Mouse (Mus musculus) MEL (cell line): ENCODE data around the gene Olfr229. TPM values are rescaled to one million over a fixed set of nuclear protein-coding genes. Genes with fewer than 3 reads are reported as not detected.
"Not testable (repeated sequence)": the region's sequence is repeated elsewhere in the genome, so short reads cannot be mapped to it uniquely, and the experiment has no call there.

ENCODE experiments used
- DNase-seq: peaks from one replicate; pipeline ENCODE4 v3.0.0; 2011; ENCODE audit warnings: low read depth, low spot score
- H3K27ac ChIP-seq: 2 replicates; pipeline ENCODE4 v1.5.1; 2012; ENCODE audit warnings: low read depth, mild to moderate bottlenecking, control low read depth, low read length, moderate library complexity; ENCODE audit not compliant: control insufficient read depth
- H3K27me3 ChIP-seq, 2 experiments: fragments of 150-350 bp in 1 of 2; sonication (generic) in 1 of 2; 2 replicates each; pipeline ENCODE4 v1.6.1; 2012; ENCODE audit warnings: low read length in 2 of 2, mild to moderate bottlenecking in 2 of 2, improper control_type of control experiment in 1 of 2, moderate library complexity in 1 of 2; ENCODE audit not compliant: insufficient read depth in 2 of 2, control insufficient read depth in 1 of 2
- H3K36me3 ChIP-seq, 2 experiments: 2 replicates each; pipeline ENCODE4 v1.6.1; 2012 to 2014; ENCODE audit warnings: low read length in 2 of 2, improper control_type of control experiment in 1 of 2, inconsistent platforms in 1 of 2, mild to moderate bottlenecking in 1 of 2; ENCODE audit not compliant: insufficient read depth in 2 of 2, control insufficient read depth in 1 of 2
- H3K4me1 ChIP-seq, 2 experiments: fragments of 150-350 bp in 1 of 2; sonication (generic) in 1 of 2; 2 replicates each; pipeline ENCODE4 v1.6.1; 2012; ENCODE audit warnings: low read length in 2 of 2, improper control_type of control experiment in 1 of 2, mild to moderate bottlenecking in 1 of 2; ENCODE audit not compliant: insufficient read depth in 2 of 2, control insufficient read depth in 1 of 2
- H3K4me3 ChIP-seq, 2 experiments: fragments of 150-350 bp in 1 of 2; sonication (generic) in 1 of 2; 2 replicates each; pipeline ENCODE4 v1.5.1; 2012; ENCODE audit warnings: low read depth in 2 of 2, low read length in 2 of 2, mild to moderate bottlenecking in 2 of 2, moderate library complexity in 2 of 2, control low read depth in 1 of 2, improper control_type of control experiment in 1 of 2; ENCODE audit not compliant: control insufficient read depth in 1 of 2, insufficient read depth in 1 of 2
- H3K79me2 ChIP-seq: 2 replicates; pipeline ENCODE4 v1.6.1; 2012; ENCODE audit warnings: mild to moderate bottlenecking, low read length, moderate library complexity; ENCODE audit not compliant: control insufficient read depth, poor library complexity, insufficient read depth
- H3K9ac ChIP-seq: 2 replicates; pipeline ENCODE4 v1.6.1; 2012; ENCODE audit warnings: low read depth, mild to moderate bottlenecking, control low read depth, low read length, moderate library complexity; ENCODE audit not compliant: control insufficient read depth, poor library complexity, severe bottlenecking
- H3K9me3 ChIP-seq: fragments of 150-350 bp; sonication (generic); replicated peaks from 2 replicates; pipeline ENCODE4 v1.6.1; 2012; ENCODE audit warnings: mild to moderate bottlenecking, low read length, improper control_type of control experiment, moderate library complexity; ENCODE audit not compliant: insufficient read depth
- BHLHE40 ChIP-seq: IDR thresholded peaks from 2 replicates; pipeline ENCODE4 v1.6.1; 2012; ENCODE audit warnings: low read depth, mild to moderate bottlenecking, inconsistent platforms, low read length, improper control_type of control experiment, borderline replicate concordance
- CTCF ChIP-seq, 3 experiments: IDR thresholded peaks in 2 of 3; conservative IDR thresholded peaks in 1 of 3; 2 replicates each; pipeline ENCODE4 v1.5.1; 2011 to 2012; ENCODE audit warnings: low read length in 3 of 3, low read depth in 2 of 3, mild to moderate bottlenecking in 2 of 3, improper control_type of control experiment in 1 of 3, inconsistent platforms in 1 of 3, mixed read lengths in 1 of 3, moderate library complexity in 1 of 3; ENCODE audit not compliant: control insufficient read depth in 1 of 3, insufficient read depth in 1 of 3, poor library complexity in 1 of 3, severe bottlenecking in 1 of 3
- E2F4 ChIP-seq: IDR thresholded peaks from 2 replicates; pipeline ENCODE4 v1.6.1; 2011; ENCODE audit warnings: low read depth, low read length, improper control_type of control experiment, borderline replicate concordance
- ETS1 ChIP-seq: IDR thresholded peaks from 2 replicates; pipeline ENCODE4 v1.6.1; 2012; ENCODE audit warnings: low read depth, mild to moderate bottlenecking, inconsistent platforms, low read length, improper control_type of control experiment, moderate library complexity
- HCFC1 ChIP-seq: IDR thresholded peaks from 2 replicates; pipeline ENCODE4 v1.6.1; 2012; ENCODE audit warnings: low read depth, mild to moderate bottlenecking, inconsistent platforms, low read length, improper control_type of control experiment, moderate library complexity
- JUND ChIP-seq: IDR thresholded peaks from 2 replicates; pipeline ENCODE4 v1.6.1; 2011; ENCODE audit warnings: low read depth, mild to moderate bottlenecking, improper control_type of control experiment, low read length
- MAX ChIP-seq: IDR thresholded peaks from 2 replicates; pipeline ENCODE4 v1.6.1; 2011; ENCODE audit warnings: low read length, improper control_type of control experiment
- MYB ChIP-seq: IDR thresholded peaks from 2 replicates; pipeline ENCODE4 v1.6.1; 2011; ENCODE audit warnings: mild to moderate bottlenecking, low read depth, low read length, improper control_type of control experiment
- NELFE ChIP-seq: IDR thresholded peaks from 2 replicates; pipeline ENCODE4 v1.6.1; 2011; ENCODE audit warnings: low read depth, low read length, improper control_type of control experiment
- NRF1 ChIP-seq: IDR thresholded peaks from 2 replicates; pipeline ENCODE4 v1.6.1; 2014; ENCODE audit warnings: low read depth, mild to moderate bottlenecking, inconsistent platforms, low read length, improper control_type of control experiment, moderate library complexity; ENCODE audit not compliant: poor library complexity, insufficient read depth, severe bottlenecking
- POLR2A ChIP-seq, 2 experiments: IDR thresholded peaks; 2 replicates each; pipeline ENCODE4 v1.6.1; 2011 to 2012; ENCODE audit warnings: low read length in 2 of 2, mild to moderate bottlenecking in 2 of 2, control low read depth in 1 of 2, improper control_type of control experiment in 1 of 2, low read depth in 1 of 2, moderate library complexity in 1 of 2; ENCODE audit not compliant: control insufficient read depth in 1 of 2, insufficient read depth in 1 of 2, poor library complexity in 1 of 2
- POLR2AphosphoS2 ChIP-seq: IDR thresholded peaks from 2 replicates; pipeline ENCODE4 v1.6.1; 2011; ENCODE audit warnings: low read length, improper control_type of control experiment
- RCOR1 ChIP-seq: IDR thresholded peaks from 2 replicates; pipeline ENCODE4 v1.6.1; 2012; ENCODE audit warnings: low read depth, mild to moderate bottlenecking, inconsistent platforms, low read length, improper control_type of control experiment
- SMC3 ChIP-seq: IDR thresholded peaks from 2 replicates; pipeline ENCODE4 v1.6.1; 2011; ENCODE audit warnings: low read depth, low read length, improper control_type of control experiment
- TBP ChIP-seq: IDR thresholded peaks from 2 replicates; pipeline ENCODE4 v1.8.0; 2011; ENCODE audit warnings: low read depth, low read length, improper control_type of control experiment
- UBTF ChIP-seq: IDR thresholded peaks from 2 replicates; pipeline ENCODE4 v1.6.1; 2012; ENCODE audit warnings: low read depth, mild to moderate bottlenecking, inconsistent platforms, low read length, improper control_type of control experiment, moderate library complexity, borderline replicate concordance; ENCODE audit not compliant: insufficient read depth
- USF2 ChIP-seq, 2 experiments: IDR thresholded peaks; 2 replicates each; pipeline ENCODE4 v1.6.1; 2011 to 2012; ENCODE audit warnings: improper control_type of control experiment in 2 of 2, low read length in 2 of 2, borderline replicate concordance in 1 of 2, inconsistent platforms in 1 of 2, low read depth in 1 of 2, mild to moderate bottlenecking in 1 of 2; ENCODE audit not compliant: insufficient read depth in 1 of 2
- ZKSCAN1 ChIP-seq: IDR thresholded peaks from 2 replicates; pipeline ENCODE4 v1.6.1; 2012; ENCODE audit warnings: low read depth, mild to moderate bottlenecking, inconsistent platforms, low read length, improper control_type of control experiment, moderate library complexity
- ZMIZ1 ChIP-seq: IDR thresholded peaks from 2 replicates; pipeline ENCODE4 v1.6.1; 2012; ENCODE audit warnings: low read depth, mild to moderate bottlenecking, inconsistent platforms, low read length, improper control_type of control experiment, moderate library complexity
- polyA plus RNA-seq, 2 experiments: library from polyadenylated mRNA; stranded (reverse) in 1 of 2; unstranded in 1 of 2; fragments of >175 nt in 1 of 2; fragments of >200 nt in 1 of 2; gene quantifications; 2 replicates each; pipeline versions ENCODE4 v1.2.1 to v1.2.4; 2012; ENCODE audit warnings: low replicate concordance in 2 of 2, low read depth in 1 of 2; ENCODE audit not compliant: insufficient read length in 2 of 2, insufficient read depth in 1 of 2, missing spikeins in 1 of 2
- total RNA-seq: library from RNA; depleted of rRNA; stranded (reverse); fragments of 300-350 nt; gene quantifications from 2 replicates; pipeline ENCODE4 v1.2.3, GENCODE M21; 2012

Gene Olfr229
- total and polyA plus RNA-seq, 3 experiments, result not detected

GRCm38 (mm10) chr9:39927975-39928836 lies 21.1 kb downstream of the Olfr229 start:
- not testable (repeated sequence) for DNase-seq, H3K79me2 ChIP-seq, H3K4me1 ChIP-seq, H3K27ac ChIP-seq, H3K36me3 ChIP-seq, H3K9ac ChIP-seq, H3K27me3 ChIP-seq, H3K9me3 ChIP-seq, H3K4me3 ChIP-seq

GRCm38 (mm10) chr9:39928837-39929236 lies 21.7 kb downstream of the Olfr229 start:
- DNase-seq, H3K27me3 ChIP-seq, H3K9ac ChIP-seq, H3K27ac ChIP-seq, H3K4me1 ChIP-seq, H3K4me3 ChIP-seq, H3K79me2 ChIP-seq, H3K36me3 ChIP-seq, H3K9me3 ChIP-seq: not testable (repeated sequence)

DNA sequence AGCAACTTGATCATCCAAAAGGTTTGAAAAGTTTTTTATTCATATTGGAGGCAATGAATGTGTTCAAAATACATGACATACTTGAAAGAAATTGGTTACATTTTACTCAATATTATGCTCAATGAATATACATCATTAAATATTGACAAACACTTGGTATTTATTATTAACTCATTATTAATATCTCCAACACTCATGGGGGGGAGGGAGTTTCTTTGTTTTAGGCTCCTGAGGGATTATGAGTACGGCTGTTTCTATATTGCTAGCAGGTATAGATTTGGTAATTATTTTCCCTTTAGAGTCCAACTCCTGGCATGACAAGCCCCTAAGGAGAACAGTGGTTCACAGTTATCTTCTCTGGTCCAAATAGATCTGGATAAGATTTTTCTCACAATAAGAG lies 30.1 kb downstream of the Olfr229 start, which contains the start of gene Olfr974:
Olfr974 (plus strand) TSS at position 301 of the 400 bp plus-strand sequence.
- no peak within 1 kb of the TSS for H3K4me3 ChIP-seq
- no peak within 1 kb of the TSS for H3K9ac ChIP-seq
- no peaks in the 10 kb centered on the region for H3K9me3 ChIP-seq
- H3K4me1 ChIP-seq, result no peaks in the 10 kb centered on the region
- H3K36me3 ChIP-seq, result no peaks in the 10 kb centered on the region
- TF ChIP-seq JUND, result no peak
- TF ChIP-seq ETS1, result no peak
- no peak for TF ChIP-seq SMC3
- no peak for TF ChIP-seq RCOR1
- no peak for TF ChIP-seq BHLHE40
- TF ChIP-seq POLR2A (IDR thresholded peaks at IDR 0.05; ENCODE audit: control insufficient read depth in 1 of 2, insufficient read depth in 1 of 2, low read depth in 1 of 2, low read length in 2 of 2, poor library complexity in 1 of 2), result no peak
- TF ChIP-seq POLR2AphosphoS2, result no peak
- no peaks in the 10 kb centered on the region for H3K27me3 ChIP-seq
- no peak within 1 kb of the TSS for H3K27ac ChIP-seq
- no peak for DNase-seq
- no peaks in the 10 kb centered on the region for H3K79me2 ChIP-seq

- no peak within 1 kb of the TSS for H3K4me3 ChIP-seq
- TF ChIP-seq USF2 (IDR thresholded peaks at IDR 0.05; ENCODE audit: borderline replicate concordance in 1 of 2, insufficient read depth in 1 of 2, low read depth in 1 of 2, low read length in 2 of 2), result no peak
- no peak for TF ChIP-seq ZKSCAN1
- TF ChIP-seq CTCF (IDR thresholded peaks at IDR 0.05 in 2 of 3, conservative IDR thresholded peaks at IDR 0.05 in 1 of 3; ENCODE audit: control insufficient read depth in 1 of 3, insufficient read depth in 1 of 3, low read depth in 2 of 3, low read length in 3 of 3, poor library complexity in 1 of 3, severe bottlenecking in 1 of 3), result no peak
- TF ChIP-seq ZMIZ1, result no peak
- no peak for TF ChIP-seq HCFC1
- no peak for TF ChIP-seq E2F4
- no peak for TF ChIP-seq RCOR1
- TF ChIP-seq MYB, result no peak
- no peak for TF ChIP-seq MAX
- TF ChIP-seq UBTF, result no peak
- no peak for TF ChIP-seq NRF1
- TF ChIP-seq TBP, result no peak
- TF ChIP-seq NELFE, result no peak
Measured at GRCm38 (mm10) chr9:39951946-39952345, 44.8 kb downstream of the Olfr229 start, which contains the start of gene Olfr975. TSS of gene Olfr975 (minus strand) at chr9:39952046.

More at GRCm38 (mm10) chr9:39951946-39952345, 44.8 kb downstream of the Olfr229 start, which contains the start of gene Olfr975:
- no peak within 1 kb of the TSS for H3K9ac ChIP-seq
- H3K27ac ChIP-seq, result no peak within 1 kb of the TSS
- no peaks in the 10 kb centered on the region for H3K79me2 ChIP-seq
- H3K4me1 ChIP-seq, result no peaks in the 10 kb centered on the region
- no peaks in the 10 kb centered on the region for H3K36me3 ChIP-seq
- DNase-seq, result no peak
- no peaks in the 10 kb centered on the region for H3K27me3 ChIP-seq
- H3K9me3 ChIP-seq, result no peaks in the 10 kb centered on the region
